Mouse (Mus musculus) brown adipose tissue, adult 24 weeks (tissue): ENCODE results near the gene Gm19402. TPM values are rescaled to one million over a fixed set of nuclear protein-coding genes. Genes with fewer than 3 reads are reported as not detected.

Source experiments
- H3K27ac ChIP-seq: fragments of 200-500 bp; replicated peaks from 2 replicates; pipeline ENCODE4 v1.5.1; 2012; ENCODE audit warnings: low read depth, mild to moderate bottlenecking, low read length
- H3K4me1 ChIP-seq: fragments of 200-500 bp; 2 replicates; pipeline ENCODE4 v1.6.1; 2012; ENCODE audit warnings: low read length, mixed read lengths; ENCODE audit not compliant: control insufficient read depth, insufficient read depth, insufficient read length
- H3K4me3 ChIP-seq: fragments of 200-500 bp; 2 replicates; pipeline ENCODE4 v1.5.1; 2012; ENCODE audit warnings: low read depth, mild to moderate bottlenecking, low read length, moderate library complexity; ENCODE audit not compliant: insufficient read depth
- polyA plus RNA-seq: library from polyadenylated mRNA; stranded (reverse); fragments of >200 nt; gene quantifications from 2 replicates; pipeline ENCODE4 v1.2.4, GENCODE M21; 2012; ENCODE audit not compliant: missing spikeins, insufficient read depth, insufficient read length

The Gm19402 gene
- polyA plus RNA-seq, 1 experiment: not detected

DNA sequence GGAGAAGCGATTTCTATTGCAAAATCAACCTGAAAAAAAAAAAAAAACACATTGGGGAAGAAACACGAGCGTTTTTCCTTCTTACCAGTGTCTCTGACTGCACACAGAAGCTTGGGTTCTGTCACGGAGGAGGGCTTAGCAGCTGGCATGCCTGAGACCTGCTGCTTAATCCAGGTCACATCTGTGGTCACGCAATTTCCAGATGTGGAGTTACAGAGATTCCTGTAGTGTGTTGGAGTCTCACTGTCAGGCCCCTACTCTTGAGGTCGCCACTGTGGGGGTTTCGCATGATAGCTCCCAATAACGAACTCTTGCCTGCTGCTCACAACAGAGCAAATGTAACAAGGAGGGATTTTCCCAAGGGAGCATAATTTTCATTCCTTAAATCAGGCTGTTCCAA, 6.4 kb downstream of the Gm19402 start:
- Histone ChIP-seq H3K4me3 (no peak overlapping the region), H3K4me1 (no peaks in the 10 kb centered on the region), H3K27ac (no peak overlapping the region)

GRCm38 (mm10) chr10:77682994-77683393, 7.6 kb downstream of the Gm19402 start:
- Histone ChIP-seq H3K4me1 (no peaks in the 10 kb centered on the region), H3K27ac (no peak overlapping the region), H3K4me3 (no peak overlapping the region)

DNA sequence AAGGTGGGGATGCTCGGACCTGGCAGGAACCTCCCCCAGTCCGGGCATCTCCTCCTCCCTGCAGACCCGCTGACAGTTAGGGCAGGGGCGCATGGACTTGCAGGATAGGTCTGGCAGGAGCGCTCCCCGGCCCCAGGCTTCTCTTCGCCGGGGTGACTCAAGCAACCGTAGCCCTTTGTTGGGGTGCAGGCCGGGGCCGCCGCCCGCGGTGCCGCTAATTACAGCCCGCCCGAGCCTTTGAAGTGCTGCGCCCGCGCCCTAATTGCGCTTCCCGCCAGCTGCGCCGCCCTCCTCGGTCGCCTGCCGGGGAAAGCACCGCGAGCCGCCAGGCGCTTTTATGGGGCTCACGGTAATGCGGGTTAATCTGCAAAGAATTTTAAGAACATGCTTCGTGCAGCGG, 13.0 kb downstream of the Gm19402 start:
- H3K4me3 ChIP-seq: no peak overlapping the region

GRCm38 (mm10) chr10:77673765-77674164, 16.8 kb downstream of the Gm19402 start:
- Histone ChIP-seq H3K4me3 (no peak overlapping the region), H3K27ac (no peak overlapping the region), H3K4me1 (no peaks in the 10 kb centered on the region)

More for the DNA sequence above, 13.0 kb downstream of the Gm19402 start:
- Histone ChIP-seq H3K4me1 (no peaks in the 10 kb centered on the region), H3K27ac (no peak overlapping the region)

- Histone ChIP-seq H3K27ac (no peak overlapping the region), H3K4me3 (no peak overlapping the region), H3K4me1 (no peaks in the 10 kb centered on the region; the same call in 1 of the 2 replicates)
Observed at GRCm38 (mm10) chr10:77671519-77671918, 19.0 kb downstream of the Gm19402 start.

GRCm38 (mm10) chr10:77670710-77671109, 19.8 kb downstream of the Gm19402 start:
- no peak overlapping the region for H3K27ac ChIP-seq
- no peaks in the 10 kb centered on the region; the same call in 1 of the 2 replicates for H3K4me1 ChIP-seq
- H3K4me3 ChIP-seq: no peak overlapping the region

DNA sequence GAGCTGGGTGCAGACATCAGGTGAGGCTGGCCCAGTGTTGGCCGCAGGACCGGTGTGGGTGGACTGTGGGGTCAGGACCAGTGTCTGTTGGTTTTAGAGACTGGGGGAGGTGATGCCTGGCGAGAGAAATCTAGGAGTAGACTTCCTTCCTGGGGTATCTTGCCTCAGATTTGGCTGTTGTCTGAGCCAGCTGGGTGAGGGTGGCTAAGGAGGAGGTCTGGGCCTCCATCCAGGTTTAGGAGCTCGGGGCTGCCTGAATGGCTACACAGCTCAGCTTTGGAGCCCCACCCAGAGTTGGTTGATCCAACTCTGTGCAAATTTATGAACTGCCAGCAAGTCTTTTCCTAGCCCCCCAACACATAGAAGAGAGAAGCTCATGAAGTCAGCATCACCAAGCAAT, 23.2 kb downstream of the Gm19402 start:
- Histone ChIP-seq H3K4me3 (no peak overlapping the region), H3K4me1 (no peaks in the 10 kb centered on the region; the same call in 1 of the 2 replicates), H3K27ac (no peak overlapping the region)

DNA sequence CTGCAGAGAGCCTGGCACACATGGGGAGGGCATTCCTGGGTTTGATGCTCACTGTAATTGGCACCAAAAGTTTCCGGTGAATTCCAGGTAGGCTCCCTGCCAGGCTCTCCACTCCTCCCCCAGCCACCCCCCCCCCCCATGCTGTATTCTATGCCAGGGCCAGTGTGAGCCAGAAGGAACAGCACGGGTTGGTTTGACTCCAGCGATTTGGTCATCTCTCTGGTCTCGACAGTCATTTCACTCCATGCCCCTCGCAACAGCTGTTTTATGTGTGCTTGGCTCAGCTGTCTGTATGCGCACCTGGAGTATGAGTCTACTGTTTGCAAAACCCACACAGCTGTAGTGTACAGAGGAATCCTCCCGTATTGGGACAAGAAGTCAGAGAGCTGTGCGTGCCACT, 24.2 kb downstream of the Gm19402 start:
- H3K4me3 ChIP-seq: no peak overlapping the region
- no peak overlapping the region for H3K27ac ChIP-seq

GRCm38 (mm10) chr10:77663949-77664665, 26.4 kb downstream of the Gm19402 start:
- H3K4me3 ChIP-seq: no peak overlapping the region
- no peaks in the 10 kb centered on the region; the same call in 1 of the 2 replicates for H3K4me1 ChIP-seq
- H3K27ac ChIP-seq: no peak overlapping the region

More for the DNA sequence above, 24.2 kb downstream of the Gm19402 start:
- no peaks in the 10 kb centered on the region; the same call in 1 of the 2 replicates for H3K4me1 ChIP-seq

GRCm38 (mm10) chr10:77658286-77658994, 32.1 kb downstream of the Gm19402 start:
- Histone ChIP-seq H3K4me3 (no peak overlapping the region), H3K4me1 (no peaks in the 10 kb centered on the region), H3K27ac (no peak overlapping the region)

- H3K4me3 ChIP-seq: no peak overlapping the region
Observed at GRCm38 (mm10) chr10:77652046-77652445, 38.5 kb downstream of the Gm19402 start.

DNA sequence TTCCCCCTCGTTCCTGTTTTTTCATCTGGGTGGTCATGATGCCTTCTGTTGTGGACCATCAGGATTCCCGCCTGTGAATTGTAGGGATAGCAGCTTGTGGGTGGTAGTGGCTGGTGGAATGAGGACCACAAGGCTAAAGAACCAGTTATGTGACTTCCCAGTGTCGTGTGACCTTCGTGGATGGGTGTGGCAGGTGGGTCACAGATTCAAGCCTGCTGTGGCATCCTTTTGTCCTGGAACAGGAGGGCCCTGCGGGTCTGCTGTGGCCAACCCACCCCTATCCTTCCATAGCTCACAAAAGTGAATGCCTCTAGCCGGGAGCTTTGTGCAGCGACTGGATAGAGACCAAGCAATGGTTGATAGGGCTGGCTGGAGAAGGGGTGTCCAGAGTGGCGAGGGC, 42.7 kb downstream of the Gm19402 start:
- no peaks in the 10 kb centered on the region for H3K4me1 ChIP-seq
- H3K4me3 ChIP-seq: no peak overlapping the region
- H3K27ac ChIP-seq: no peak overlapping the region

More at GRCm38 (mm10) chr10:77652046-77652445, 38.5 kb downstream of the Gm19402 start:
- H3K4me1 ChIP-seq: no peaks in the 10 kb centered on the region
- no peak overlapping the region for H3K27ac ChIP-seq

DNA sequence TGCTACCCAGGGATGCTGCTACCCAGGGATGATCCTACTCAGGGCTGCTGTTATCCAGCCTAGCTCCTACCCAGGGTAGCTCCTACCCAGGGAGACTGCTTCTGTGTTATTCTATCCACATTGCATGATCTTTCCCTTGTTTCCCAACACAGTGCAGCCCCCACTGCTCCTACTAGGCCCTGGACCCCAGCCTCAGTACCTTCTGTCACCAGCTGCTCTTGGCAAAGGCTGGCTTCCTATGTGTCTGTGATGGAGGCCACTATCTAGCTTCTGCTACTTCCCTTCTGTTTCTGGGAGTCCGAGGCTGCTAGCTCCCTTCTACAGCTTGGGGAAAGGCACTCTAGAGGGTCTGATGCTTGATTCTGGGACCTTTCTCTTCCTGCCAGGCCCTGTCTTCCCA, 43.1 kb downstream of the Gm19402 start:
- H3K27ac ChIP-seq: no peak overlapping the region
- H3K4me1 ChIP-seq: no peaks in the 10 kb centered on the region
- H3K4me3 ChIP-seq: no peak overlapping the region

DNA sequence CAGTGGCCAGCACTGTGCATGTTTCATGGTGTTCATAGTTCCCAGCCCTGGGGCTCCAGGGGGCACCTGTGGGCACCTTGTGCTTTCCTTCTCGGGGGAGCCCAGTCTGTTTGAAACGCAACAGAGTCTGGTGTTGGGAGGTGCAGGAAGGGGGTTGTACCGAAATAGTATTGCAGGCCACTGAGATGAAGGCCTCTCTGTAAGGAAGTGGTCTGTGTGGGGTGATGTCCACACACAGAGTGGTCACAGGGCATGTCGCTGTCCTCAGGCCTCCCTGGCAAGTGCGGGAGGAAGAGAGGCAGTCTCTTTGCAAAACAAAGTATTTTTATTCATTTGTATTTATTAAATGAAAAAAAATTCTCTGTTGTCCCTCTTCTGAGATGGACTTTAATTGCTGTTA, 45.0 kb downstream of the Gm19402 start:
- Histone ChIP-seq H3K4me1 (no peaks in the 10 kb centered on the region), H3K4me3 (no peak overlapping the region)

GRCm38 (mm10) chr10:77643160-77643559, 47.4 kb downstream of the Gm19402 start:
- H3K27ac ChIP-seq: no peak overlapping the region
- H3K4me1 ChIP-seq: peaks cover 8% of the 10 kb centered on the region
- H3K4me3 ChIP-seq: no peak overlapping the region

More for the DNA sequence above, 45.0 kb downstream of the Gm19402 start:
- H3K27ac ChIP-seq: no peak overlapping the region
